Mouse (Mus musculus): ENCODE results near the gene Gm7030.
"Not testable (repeated sequence)": the region's sequence is repeated elsewhere in the genome, so short reads cannot be mapped to it uniquely, and the experiment has no call there.

Gm7030 gene

DNA sequence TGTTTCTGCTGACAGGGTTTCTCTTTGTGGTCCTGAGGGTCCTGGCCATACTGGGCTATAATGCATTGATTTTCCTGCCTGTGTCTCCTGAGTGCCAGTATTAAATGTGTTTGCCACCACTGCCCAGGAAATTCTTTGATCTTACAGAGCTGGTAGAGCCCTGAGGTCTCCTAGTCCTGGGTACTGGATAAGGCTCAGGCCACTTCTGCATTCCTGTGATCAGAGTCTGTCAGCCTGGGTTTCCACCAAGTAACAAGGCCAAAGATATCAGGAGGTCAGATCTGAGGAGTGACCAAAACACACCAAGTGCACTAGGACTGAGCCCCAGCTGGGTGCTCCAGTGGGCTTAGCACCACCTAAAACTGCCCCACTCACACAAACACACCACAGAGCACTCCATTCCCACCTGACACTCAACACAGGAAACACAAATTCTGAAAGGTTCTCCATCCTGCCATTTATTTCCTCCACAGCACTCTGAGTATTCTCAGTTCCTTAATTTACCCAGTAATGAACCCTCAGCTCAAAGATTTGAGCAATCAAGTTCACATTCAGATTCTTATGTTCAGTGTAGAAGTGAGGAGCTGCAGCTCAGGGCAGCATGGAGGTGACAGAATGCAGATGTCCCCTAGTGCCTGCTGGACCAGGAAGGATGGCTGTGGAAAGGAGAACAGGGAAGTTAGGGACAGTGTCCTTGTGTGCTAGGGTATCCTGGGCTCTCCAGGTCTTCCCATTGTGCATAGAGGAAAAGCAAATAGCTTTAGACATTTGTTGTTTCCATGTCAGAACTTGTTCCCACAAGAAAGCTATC is 6.4 kb upstream of the Gm7030 start:
- not testable (repeated sequence) for DNase-seq

DNA sequence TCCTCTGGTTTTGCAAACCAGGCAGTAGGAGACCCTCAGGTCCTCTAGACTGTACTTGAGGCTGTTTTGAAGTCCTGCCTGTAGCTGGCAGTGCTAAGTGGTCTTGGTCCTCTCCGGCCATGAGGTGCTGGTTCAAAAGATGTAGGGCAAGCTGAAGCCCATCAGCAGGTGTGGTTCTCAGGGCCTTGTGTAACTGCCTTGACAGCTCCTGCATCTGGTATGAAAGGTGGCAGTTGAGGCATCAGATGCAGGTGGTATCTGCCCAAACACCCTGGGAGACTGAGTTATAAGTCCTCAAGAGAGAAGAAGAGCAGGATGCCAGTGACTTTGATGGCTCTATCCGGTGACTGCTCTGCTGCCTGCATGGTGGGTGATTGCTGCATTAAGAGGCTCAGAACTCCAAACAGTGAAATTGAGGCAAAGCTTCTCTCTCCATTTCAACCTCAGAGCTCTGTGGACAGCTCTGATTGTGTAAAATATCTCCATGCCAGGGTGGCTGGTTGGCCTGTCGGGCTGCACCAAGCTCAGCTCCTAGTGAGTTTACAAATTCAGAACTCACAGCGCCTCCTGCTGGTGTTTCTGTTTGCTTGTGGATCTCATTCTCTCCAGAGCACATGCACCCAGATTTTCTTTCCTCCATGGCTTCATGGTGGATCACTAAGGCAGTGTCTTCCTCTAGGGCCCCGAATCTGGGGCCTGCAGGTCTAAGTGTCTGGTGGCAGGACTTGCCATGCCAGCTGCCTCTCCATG is 2.5 kb upstream of the Gm7030 start:
- DNase-seq: no peak

DNA sequence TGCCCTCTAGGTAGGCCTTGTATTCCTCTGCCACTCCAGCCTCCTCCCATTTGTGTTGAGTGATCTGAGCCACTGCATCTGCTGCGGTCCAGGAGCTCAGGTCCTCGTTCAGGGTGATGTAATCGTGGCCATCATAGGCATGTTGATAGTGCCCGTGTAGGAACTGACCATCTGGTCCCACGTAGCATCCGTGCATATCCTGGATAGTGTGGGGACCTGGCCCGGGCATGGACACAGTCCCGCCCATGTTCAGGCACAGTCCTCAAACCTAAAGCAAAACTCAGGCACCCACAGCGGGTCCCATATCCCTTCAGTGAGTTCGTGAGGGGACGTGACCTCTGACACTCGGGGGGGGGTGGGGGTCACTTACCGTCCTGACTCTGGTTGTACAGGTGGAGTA is 700 bp downstream of the Gm7030 start:
- not testable (repeated sequence) for DNase-seq

DNA sequence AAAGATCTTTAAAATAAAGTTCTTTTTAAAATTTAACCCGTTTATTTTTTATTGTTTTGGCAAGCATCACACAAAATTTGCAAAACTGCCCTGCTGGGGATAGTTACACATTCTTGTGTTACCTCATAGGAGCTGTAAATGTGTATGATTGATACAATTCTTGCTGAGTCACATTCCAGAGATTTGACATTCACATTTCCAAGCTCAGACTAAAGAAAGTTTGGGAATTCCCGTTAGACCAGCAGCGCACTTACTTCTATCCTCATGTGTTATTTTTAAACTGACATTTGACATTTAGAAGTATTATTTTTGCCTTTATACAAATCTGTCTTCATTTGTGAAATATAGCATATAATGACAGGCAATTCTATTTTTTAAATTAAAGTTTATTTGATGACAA is 5.1 kb downstream of the Gm7030 start:
- DNase-seq: not testable (repeated sequence)

DNA sequence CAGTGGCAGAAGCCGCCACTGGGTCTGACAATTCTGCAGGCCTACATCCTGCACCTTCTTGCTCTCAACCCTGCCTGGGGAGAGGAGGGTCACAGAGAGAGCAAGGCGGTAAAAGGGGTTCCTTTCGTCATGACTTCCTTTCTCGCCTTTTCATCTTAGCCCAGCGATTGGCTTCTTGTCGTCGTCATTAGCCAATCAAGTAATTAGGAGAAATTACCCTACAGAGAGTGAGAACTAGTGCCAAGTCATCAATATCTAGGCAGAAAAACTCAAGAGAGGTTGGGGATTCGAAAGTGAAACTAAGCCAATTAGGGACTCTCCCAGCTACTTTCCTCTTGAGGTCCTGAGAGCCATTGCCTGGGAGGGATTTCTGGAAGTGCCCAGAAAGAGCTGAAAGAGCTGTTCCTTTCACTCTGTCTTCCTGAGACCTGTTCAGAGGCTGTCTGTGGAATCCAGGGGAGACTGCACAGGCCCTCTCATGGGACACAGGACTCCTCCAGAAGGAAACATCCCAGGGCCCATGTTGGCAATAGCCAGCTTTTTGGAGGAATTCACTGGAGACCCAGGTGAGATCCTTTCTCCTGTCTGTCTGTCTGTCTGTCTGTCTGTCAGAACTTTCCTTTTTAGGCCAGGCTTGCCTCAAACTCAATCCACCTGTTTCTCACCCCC is 7.7 kb downstream of the Gm7030 start, which contains the start of gene Gm19684:
Gm19684 (plus strand) TSS at position 327 of the 669 bp plus-strand sequence.
- DNase-seq: not testable (repeated sequence)

DNA sequence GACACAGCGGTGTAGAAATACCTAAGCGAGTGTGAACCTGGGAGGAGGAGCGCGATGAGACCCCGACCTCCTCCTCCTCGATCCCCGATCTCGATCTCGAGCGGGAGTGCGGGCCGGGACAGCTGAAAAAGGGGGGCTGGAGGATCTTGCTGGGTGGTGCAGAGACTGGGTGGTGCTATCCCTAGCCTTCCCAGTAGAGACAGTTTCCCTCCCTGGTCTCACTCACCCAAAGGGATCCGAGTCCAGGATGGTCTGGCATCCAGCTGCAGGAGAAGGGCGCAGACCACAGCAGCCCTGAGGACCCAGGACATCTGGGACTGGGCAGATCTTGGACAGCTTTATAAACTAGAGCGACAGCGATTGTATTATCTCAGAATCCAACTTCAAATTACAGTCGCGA is 8.4 kb downstream of the Gm7030 start:
- DNase-seq: not testable (repeated sequence)

DNA sequence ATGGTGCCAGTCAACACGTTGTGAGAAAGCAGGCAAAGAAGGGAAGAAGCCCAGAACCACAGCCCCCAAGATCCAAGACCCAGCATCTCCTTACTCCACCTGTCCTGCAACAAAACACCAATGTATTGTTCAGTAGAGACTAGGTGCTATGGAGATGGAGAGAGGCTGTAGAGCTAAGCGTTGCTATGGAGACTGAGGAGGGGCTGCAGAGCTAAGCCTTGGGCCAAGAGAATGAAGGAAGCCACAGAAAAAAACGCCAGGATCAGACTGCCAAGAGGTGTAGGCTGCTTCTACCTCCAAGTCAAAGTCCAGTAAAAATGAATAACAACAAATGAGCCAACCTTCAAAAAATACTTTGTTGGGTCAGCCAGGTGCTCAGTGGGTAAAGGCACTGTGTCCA is 12.7 kb downstream of the Gm7030 start:
- not testable (repeated sequence) for DNase-seq

DNA sequence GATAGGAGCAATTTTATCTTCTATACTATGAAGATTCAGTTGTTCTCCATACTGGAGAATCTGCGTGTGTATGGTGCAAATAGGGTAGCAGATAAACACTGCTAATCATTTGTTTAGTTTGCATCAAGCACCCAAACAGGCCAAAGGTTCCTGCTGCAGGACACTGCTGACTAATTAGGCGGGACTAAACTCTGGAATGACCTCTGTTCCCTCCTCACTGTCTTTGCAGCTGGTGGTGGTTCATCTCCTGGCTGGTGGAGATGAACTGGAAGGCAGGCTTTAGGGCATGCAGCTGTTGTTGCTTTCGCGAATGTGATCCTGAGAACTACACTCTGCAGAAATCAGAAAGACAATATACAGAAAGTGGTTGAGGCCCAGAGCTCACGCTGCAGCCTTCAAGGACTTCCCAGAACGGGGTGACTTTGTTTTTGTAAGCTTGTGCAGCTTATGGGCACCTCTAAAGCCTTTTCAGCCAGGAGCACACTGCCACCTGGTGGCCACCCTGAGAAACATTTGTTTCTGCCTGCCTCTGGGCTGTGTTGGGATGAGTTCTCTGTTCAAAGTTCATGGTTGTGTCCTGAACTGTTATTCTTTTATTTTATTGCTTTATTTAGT is 15.1 kb downstream of the Gm7030 start:
- not testable (repeated sequence) for DNase-seq

DNA sequence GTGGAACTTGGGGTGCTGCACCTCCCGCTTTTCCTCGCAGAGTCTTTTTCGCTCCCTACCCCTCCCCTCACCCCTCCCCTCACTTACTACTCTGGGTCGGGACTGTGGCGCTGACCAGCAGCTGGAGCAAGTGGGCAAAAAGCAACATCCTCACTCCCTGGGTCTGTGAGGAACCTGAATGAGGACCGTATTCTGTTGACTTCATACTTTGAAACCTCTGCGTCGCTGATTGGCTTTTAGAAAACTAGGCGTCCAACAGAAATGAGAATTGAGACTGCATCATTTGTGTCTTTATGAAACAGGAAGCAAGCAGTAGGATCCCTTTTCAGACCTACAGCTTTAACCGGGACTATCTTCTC is 17.7 kb downstream of the Gm7030 start:
- not testable (repeated sequence) for DNase-seq

DNA sequence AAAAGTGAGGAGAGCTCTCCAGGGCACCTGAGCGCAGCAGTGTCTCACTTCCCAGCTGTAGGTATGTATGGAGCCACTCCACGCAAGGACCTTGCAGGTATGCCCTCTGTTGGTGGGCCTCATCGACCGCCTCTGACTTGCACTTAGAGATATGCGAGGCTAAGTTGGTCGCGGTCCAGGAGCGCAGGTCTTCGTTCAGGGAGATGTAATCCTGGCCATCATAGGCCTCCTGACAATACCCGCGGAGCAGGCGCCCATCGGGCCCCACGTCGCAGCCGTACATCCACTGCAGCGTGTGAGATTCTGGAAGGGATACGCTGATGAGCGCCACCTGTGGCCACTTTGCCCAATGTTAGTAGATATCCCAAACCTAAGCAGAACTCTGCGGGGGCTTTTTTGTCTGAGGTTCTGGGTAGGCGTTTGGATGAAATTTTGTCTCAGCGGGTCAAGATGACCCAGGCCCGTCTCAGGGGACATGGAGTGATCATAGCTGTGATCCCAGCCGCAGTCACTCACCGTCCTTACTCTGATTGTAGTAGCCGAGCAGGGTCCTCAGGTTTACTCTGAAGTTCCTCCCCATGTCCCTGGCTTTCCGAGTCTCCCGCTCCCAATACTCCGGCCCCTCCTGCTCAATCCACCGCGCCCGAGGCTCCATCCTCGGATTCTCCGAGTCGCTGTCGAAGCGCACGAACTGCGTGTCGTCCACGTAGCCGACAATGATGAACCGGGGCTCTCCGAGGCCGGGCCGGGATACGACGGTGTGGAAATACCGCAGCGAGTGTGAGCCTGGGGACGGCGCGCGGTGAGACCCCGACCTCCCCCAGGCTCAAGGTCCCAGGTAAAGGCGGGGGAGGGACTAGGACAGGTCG is 18.4 kb downstream of the Gm7030 start:
- not testable (repeated sequence) for DNase-seq

DNA sequence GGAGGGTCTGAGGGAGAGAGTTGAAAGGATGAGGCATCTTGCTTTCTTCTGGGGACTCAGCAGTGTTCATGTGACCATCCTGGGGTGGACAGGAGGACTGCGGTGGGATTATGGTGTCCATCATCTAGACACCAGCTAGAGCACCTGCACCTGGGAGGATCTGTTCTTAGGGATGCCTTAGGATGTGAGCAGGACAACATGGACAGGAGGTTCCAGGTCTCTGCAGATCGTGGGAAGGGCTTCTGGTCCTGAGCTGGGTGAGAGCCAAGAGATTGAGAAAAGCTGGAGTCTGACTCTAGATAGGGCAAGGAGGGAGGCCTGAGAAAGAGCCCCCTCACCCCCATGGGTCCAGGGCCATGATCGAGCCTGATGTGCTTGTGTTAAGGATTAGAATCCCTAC is 19.1 kb downstream of the Gm7030 start:
- DNase-seq: not testable (repeated sequence)

DNA sequence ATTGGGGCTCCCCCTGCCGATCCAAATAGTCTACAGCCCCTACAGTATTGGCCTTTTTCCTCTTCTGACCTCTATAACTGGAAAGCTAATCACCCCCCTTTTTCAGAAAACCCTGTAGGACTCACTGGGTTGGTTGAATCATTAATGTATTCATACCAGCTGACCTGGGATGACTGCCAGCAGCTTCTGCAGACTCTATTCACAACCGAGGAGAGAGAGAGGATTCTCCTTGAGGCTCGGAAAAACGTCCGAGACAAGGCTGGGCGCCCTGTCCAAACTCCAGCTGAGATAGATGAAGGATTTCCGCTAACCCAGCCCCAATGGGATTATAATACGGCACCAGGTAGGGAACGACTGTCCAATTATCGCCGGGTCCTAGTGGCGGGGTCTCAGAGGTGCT is 27.1 kb downstream of the Gm7030 start:
- not testable (repeated sequence) for DNase-seq

DNA sequence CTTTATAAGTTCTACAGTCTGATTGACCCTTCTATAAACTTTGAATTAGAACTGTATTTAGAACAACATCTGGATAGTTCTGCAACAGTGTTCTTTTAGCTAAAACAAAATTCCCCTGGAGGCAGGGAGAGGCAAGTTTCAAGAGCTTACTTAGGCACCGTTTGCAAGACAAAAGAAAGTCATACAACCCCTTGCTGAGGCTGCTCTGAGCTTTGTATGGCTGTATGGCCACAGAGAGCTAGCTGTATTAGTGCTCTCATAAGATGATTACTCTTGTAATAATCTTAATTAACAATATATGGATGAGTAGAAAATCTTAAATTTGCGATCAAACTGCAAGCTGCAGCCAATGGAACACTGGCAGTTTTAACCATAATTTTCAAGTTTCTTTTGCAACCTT is 29.6 kb downstream of the Gm7030 start:
- DNase-seq: not testable (repeated sequence)

DNA sequence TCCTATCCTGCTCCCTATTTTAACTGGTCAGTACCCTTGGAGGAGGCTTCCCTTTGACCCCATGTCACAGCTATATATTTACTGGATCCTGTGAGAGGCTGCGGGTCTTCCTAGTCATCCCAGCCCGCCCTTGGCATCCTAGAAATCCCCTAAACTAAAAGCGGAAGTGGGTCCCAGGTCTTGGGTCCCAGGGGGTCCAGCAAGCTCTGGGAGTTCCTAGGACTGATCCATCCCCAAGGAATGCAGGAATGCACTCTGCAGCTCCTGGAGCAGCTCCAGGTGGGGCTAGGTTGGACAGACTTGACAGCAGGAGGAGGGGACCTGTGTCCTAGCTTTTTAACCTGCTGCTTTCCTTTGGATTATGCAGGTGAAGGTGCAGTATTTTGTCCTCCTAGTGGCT is 35.3 kb downstream of the Gm7030 start:
- no peak for DNase-seq

DNA sequence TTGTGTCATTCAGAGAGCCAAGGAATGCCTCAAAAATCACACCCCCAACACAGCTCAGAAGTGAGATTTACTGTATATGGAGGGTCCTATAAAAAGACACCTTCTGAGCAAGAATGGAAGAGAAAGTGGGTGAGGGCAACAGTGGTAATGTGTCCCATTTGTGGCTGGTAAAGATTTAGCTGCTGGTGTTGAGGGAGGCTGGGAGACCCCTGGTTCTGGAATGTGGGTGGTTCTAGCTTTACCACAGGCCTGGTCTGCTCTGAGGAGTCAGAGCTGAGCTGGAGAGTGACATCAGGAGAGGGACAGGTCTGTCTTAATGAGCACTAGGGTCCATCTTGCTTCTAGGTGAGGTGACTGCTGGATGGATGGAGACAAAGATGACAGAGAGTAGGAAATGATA is 36.7 kb downstream of the Gm7030 start:
- DNase-seq: not testable (repeated sequence)

DNA sequence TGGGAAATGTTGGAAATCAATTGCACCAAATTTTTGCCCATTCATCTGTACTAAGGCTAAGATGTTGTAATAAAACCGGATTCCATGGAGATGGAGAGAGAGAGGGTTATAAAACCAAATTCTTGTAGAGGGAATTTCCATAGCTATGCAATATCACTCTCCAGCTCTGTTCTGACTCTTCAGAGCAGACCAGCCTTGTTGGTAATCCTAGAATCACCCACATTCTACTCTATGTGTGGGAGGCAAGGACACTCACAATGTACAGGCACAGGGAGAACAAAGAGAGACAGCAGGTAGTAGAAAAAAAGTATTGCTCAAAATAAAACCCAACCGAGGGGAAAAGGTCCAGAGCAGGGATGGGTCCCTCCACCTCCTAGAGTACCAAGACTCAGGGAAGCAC is 37.3 kb downstream of the Gm7030 start:
- not testable (repeated sequence) for DNase-seq

DNA sequence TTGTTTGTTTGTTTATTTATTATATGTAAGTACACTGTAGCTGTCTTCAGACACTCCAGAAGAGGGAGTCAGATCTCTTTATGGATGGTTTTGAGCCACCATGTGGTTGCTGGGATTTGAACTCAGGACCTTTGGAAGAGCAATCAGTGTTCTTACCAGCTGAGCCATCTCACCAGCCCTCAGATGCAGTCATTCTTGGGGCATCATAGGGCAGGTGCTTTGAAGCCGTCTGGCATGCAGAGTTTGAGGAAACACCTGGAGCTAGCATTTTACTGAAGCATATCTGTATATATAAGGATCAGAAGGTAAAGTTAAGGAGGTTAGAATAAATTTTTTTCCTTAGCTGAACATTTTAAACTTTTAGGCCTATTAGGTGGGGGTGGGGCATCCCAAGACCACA is 43.2 kb downstream of the Gm7030 start:
- DNase-seq: not testable (repeated sequence)

DNA sequence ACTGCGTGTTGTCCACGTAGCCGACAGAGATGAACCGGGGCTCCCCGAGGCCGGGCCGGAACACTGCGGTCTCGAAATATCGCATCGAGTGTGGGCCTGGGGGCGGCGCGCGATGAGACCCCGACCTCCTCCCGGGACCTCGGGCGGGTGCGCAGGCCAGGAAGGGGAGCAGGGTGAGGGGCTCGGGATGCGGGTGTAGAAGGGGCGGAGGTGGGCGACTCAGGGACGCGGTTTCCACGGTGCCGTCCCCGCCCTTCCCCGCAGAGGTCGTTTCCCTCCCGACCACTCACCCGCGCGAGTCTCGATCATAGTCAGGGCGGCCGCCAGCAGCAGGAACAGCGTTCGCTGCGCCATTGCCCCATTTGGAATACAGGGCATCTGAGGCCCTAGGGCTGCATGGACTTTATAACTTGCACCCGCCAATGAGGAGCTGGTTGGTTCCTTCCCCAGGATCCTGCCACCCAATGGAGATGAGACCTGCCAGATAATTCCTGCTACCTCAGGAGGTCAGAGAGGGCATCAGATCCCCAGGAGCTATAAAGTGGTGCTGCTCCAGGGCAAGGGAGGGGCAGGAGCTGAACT is 45.3 kb downstream of the Gm7030 start:
- DNase-seq: no peak

DNA sequence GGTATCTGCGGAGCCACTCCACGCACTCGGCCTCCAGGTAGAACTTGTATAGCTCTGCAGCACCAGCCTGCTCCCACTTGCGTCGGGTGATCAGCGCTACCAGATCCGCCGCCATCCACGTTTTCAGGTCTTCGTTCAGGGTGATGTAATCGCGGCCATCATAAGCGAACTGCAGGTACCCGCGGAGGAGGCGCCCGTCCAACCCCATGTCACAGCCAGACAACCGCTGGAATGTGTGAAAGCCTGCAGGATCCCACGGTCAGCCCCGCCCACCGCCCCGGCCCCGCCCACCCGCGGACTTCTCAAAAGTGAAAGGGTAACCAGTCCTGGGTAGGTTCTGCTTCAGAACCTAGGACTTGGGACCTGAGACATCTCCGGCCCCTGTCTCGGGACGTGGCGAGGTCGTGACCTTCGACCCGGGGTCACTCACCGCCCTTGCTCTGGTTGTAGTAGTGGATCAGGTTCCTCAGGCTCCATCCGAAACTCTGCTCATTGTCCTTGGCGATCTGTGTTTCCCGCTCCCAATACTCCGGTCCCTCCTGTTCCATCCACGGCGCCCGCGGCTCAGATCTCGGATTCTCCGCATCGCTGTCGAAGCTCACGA is 45.9 kb downstream of the Gm7030 start:
- DNase-seq: no peak

DNA sequence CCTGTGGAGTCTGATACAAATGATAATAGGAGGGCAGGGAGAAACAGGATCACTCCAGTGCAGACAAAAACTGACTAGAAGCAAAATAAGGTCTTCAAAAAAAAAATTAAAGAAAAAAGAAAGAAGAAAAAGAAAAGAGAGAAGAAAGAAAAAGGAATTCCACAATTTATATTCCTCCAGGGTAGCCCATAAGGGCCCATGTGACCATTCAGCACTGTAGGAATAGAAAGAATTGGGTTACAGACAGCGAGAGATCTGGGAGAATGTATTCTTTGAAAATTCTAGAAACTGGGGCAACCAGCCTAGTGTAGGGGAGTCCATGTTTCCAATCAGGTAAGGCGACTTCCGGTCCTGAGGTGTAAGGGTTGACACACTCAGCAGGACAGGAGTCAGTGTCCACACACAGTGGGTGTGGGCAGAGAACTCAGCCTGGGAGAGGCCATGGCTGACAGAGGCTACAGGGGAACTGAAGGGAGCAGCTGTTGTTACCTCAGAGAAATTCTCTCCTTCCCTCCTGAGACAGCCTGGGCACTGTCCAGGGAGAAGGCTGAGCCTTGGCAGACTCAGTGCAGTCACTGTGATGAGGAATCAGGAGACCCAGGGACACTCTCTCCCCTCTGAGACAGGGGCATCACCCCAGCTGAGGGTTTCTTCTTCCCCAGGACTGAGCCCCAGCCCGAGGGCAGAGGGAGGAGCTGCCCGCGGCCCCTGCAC is 46.5 kb downstream of the Gm7030 start:
- not testable (repeated sequence) for DNase-seq

DNA sequence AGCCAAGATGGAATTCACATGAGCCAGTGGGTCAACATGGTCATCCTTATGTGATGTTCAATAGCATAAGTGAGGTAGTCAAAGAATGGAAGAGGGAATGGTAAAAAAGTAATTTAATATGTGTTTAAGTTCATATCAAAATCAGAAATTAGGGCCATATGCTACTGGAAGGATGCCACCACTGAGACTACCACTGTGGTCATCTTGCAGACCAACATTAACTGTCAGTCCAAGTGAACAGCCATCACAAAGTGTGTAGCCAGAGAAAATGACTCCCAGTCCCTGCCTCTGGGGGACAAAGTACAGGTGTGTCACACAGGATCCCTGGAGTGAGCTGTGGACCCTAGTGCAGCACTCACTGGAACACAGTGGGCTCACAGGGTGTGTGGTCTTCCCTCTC is 47.3 kb downstream of the Gm7030 start:
- not testable (repeated sequence) for DNase-seq

All from cerebellum, adult 9-11 months (tissue).